Mouse (Mus musculus) small intestine, adult 2 months (tissue): Measurements from ENCODE around the gene Zbtb14. TPM values are rescaled to one million over a fixed set of nuclear protein-coding genes. Genes with fewer than 3 reads are reported as not detected.

Experiments used
- H3K27ac ChIP-seq: fragments of 200-500 bp; 2 replicates; pipeline ENCODE4 v1.5.1; 2012; ENCODE audit warnings: low read depth, low read length, control low read depth, inconsistent platforms; ENCODE audit not compliant: insufficient read depth
- H3K27me3 ChIP-seq: fragments of 200-500 bp; 2 replicates; pipeline ENCODE4 v1.6.1; 2012; ENCODE audit warnings: mild to moderate bottlenecking, moderate library complexity, low read length, inconsistent platforms; ENCODE audit not compliant: control insufficient read depth, insufficient read depth
- H3K36me3 ChIP-seq: fragments of 200-500 bp; 2 replicates; pipeline ENCODE4 v1.6.1; 2012; ENCODE audit warnings: mild to moderate bottlenecking, low read length, control low read depth, inconsistent platforms; ENCODE audit not compliant: control insufficient read depth, insufficient read depth
- H3K4me1 ChIP-seq: fragments of 200-500 bp; 2 replicates; pipeline ENCODE4 v1.6.1; 2012; ENCODE audit warnings: low read length, inconsistent platforms, mixed read lengths; ENCODE audit not compliant: control insufficient read depth, insufficient read depth, insufficient read length
- H3K4me3 ChIP-seq: fragments of 200-500 bp; 2 replicates; pipeline ENCODE4 v1.5.1; 2012; ENCODE audit warnings: low read depth, mild to moderate bottlenecking, control low read depth, inconsistent platforms, low read length, moderate library complexity
- CTCF ChIP-seq: fragments of 200-500 bp; IDR thresholded peaks from 2 replicates; pipeline ENCODE4 v1.5.1; 2012; ENCODE audit warnings: low read depth, mild to moderate bottlenecking, control low read depth, inconsistent platforms, low read length, moderate library complexity, mixed read lengths; ENCODE audit not compliant: insufficient replicate concordance, insufficient read length; ENCODE audit errors: extremely low read depth
- POLR2A ChIP-seq: fragments of 200-500 bp; IDR thresholded peaks from 2 replicates; pipeline ENCODE4 v1.6.1; 2012; ENCODE audit warnings: low read depth, mild to moderate bottlenecking, control low read depth, inconsistent platforms, low read length, moderate library complexity
- WGBS: fragments of 180-500 bp; shearing (Covaris S2); methylation state at CpG from one replicate; pipeline ENCODE4 v1.1.7; 2018; 5-methylcytosine and 5-hydroxymethylcytosine counted together
- polyA plus RNA-seq: library from polyadenylated mRNA; depleted of rRNA; stranded (reverse); fragments of >200 nt; gene quantifications from 2 replicates; pipeline ENCODE4 v1.2.3, GENCODE M21; 2012; rRNA removed

Gene Zbtb14
- 0.88 and 1.3 TPM in 2 replicates for polyA plus RNA-seq

DNA sequence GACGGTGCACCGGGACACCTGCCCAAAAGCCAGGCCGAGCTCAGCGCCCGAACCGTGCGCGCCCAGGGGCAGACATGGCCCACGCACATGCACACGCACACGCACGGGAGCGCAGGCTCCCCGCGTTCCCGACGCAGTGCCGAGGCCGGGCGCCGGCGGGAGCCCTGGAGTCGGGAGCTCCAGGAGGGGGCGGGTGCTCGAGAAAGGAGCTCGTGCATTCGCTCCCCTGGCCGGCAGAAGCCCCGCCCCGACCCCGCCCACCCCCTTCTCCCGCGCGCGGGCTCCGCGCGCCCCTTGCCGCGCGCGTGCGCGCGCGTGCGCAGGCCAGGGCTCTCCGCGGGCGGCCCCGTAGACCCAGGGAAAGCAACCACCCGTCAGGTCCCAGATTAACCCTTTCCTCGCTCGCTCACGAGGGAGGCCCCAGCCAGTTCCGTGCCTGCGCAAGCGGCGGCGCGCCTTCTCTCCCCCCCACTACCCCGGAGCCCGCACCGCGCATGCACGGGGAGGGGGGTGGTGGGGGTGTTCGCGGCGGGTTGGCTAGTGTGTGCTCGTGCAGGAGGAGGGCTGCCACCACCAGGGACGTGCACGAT is at the start of gene Zbtb14:
Zbtb14 (plus strand) TSS at position 540 of the 590 bp plus-strand sequence.
- under 1% methylated on average over 63 of the region's 72 CpGs for WGBS
- Histone ChIP-seq H3K36me3 (peaks cover 5% of the 10 kb centered on the region), H3K4me1 (peaks cover 11% of the 10 kb centered on the region; the same call in 1 of the 2 replicates), H3K4me3 (peak within 1 kb of the TSS; percentile 90), H3K27ac (peak within 1 kb of the TSS; percentile 94), H3K27me3 (no peaks in the 10 kb centered on the region)
- TF ChIP-seq POLR2A, result peak; percentile 57
- TF ChIP-seq CTCF, result no peak

DNA sequence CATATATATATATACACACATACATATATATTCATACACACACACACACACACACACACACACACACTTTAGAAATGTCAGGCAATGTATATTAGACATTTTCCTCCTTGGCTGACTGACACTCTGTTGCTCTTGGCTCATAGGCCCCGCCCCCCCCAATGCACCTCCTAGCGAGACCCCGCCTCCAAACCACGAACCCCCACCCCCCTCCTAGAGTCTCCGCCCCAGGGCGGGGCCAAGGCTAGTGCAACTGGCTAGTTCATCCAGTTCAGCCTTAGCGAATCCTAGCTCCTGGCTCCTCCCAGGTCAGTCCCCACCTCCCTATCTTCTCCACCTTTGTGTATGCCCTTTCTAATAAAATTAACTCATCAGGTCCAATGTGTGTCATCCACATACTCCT is 36.8 kb upstream of the Zbtb14 start:
- Histone ChIP-seq H3K36me3 (no peaks in the 10 kb centered on the region), H3K4me1 (no peaks in the 10 kb centered on the region), H3K27ac (no peak overlapping the region), H3K27me3 (no peaks in the 10 kb centered on the region), H3K4me3 (no peak overlapping the region)
- no peak for TF ChIP-seq CTCF
- no peak for TF ChIP-seq POLR2A
- WGBS, result 76% methylated on average over 7 of the region's 7 CpGs

- Histone ChIP-seq H3K4me1 (no peaks in the 10 kb centered on the region), H3K27ac (no peak overlapping the region), H3K4me3 (no peak overlapping the region), H3K36me3 (no peaks in the 10 kb centered on the region), H3K27me3 (no peaks in the 10 kb centered on the region)
- WGBS, result 16% methylated on average over 8 of the region's 8 CpGs
- TF ChIP-seq CTCF (peak; percentile 56; the same call in 1 of the 2 replicates), POLR2A (no peak)
Measured at GRCm38 (mm10) chr17:69349014-69349531, 33.8 kb upstream of the Zbtb14 start.

DNA sequence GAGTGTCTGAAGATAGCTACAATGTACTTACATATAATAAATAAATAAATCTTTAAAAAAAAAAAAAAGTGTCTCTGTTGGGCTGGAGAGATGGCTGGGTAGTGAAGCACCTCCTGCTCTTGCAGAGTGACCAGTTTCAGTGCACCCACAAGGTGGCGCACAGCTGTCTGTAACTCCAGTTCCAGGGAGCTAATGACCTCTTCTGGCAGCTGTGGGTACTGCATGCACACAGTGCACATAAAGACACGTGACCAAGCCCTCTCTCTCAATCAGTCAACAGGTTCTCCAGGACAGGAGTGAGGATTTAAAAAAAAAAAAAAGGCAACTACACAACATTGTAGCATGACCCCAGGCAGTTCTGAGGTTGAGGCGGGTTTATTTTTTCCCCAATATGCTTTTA is 17.8 kb upstream of the Zbtb14 start:
- 86% methylated on average over 3 of the region's 3 CpGs for WGBS
- H3K4me1 ChIP-seq, result no peaks in the 10 kb centered on the region
- no peak overlapping the region for H3K27ac ChIP-seq
- H3K36me3 ChIP-seq, result no peaks in the 10 kb centered on the region
- no peaks in the 10 kb centered on the region for H3K27me3 ChIP-seq
- TF ChIP-seq POLR2A, result no peak
- peak; percentile 38; the same call in 1 of the 2 replicates for TF ChIP-seq CTCF
- no peak overlapping the region for H3K4me3 ChIP-seq

- no peak overlapping the region for H3K27ac ChIP-seq
- H3K4me3 ChIP-seq, result no peak overlapping the region
- 40% methylated on average over 8 of the region's 8 CpGs for WGBS
- no peaks in the 10 kb centered on the region for H3K36me3 ChIP-seq
- TF ChIP-seq POLR2A (no peak), CTCF (no peak)
- H3K27me3 ChIP-seq, result no peaks in the 10 kb centered on the region
- H3K4me1 ChIP-seq, result peaks cover 11% of the 10 kb centered on the region; the same call in 1 of the 2 replicates
Measured at GRCm38 (mm10) chr17:69380838-69381237, 2.0 kb upstream of the Zbtb14 start.

DNA sequence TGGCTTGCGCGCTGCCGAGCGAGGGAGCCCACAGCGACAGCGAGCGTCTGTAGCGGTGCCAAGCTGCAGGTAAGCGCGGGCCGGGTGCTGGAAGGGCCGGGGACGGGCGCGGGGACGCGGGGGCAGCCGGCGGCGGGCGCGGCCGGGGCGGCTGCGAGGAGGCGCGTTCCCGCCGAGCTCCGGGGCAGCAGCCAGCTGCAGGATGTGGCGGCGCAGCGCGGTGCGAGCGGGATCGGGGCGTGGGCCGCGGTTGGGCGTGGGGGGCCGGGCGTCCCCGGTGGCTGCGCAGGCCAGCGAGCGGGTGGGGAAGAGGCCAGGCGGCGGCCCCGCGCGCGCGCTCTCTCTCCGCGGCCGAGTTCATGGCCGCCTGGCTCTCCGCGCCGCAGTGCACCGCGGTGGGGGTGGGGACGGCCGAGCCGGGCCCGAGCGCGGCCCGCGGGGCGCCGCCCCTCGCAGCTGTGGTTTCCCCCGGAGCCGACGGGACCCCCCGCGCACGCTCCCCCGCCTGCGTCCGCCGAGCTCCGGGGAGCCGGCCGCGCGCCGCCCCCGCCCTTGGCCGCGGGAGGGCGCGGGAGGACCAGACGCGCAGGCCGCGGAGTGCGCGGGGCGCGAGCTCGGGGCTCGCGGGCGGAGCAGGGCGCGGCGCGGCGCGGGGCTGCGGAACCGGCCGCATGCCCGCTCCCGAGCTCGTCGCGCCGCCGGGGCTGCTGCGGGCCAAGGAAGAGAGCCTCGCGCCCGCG is 521 bp downstream of the Zbtb14 start:
- H3K4me3 ChIP-seq, result peak overlapping the region; percentile 90
- H3K36me3 ChIP-seq, result peaks cover 12% of the 10 kb centered on the region
- peaks cover 11% of the 10 kb centered on the region; the same call in 1 of the 2 replicates for H3K4me1 ChIP-seq
- no peak for TF ChIP-seq POLR2A
- 0 out of 2 replicates have a peak, but pooled peaks have one; percentile 3 for TF ChIP-seq CTCF
- WGBS, result 3% methylated on average over 128 of the region's 128 CpGs
- H3K27ac ChIP-seq, result peak overlapping the region; percentile 94
- no peaks in the 10 kb centered on the region for H3K27me3 ChIP-seq
